Mouse (Mus musculus) layer of hippocampus, postnatal 14 days (tissue): ENCODE data around the gene Tsc22d4. TPM values are rescaled to one million over a fixed set of nuclear protein-coding genes. Genes with fewer than 3 reads are reported as not detected.
A peak's percentile ranks its signal among the peaks of the same experiment; 100 is the strongest.
"Not testable (repeated sequence)": the region's sequence is repeated elsewhere in the genome, so short reads cannot be mapped to it uniquely, and the experiment has no call there.

Experiments
- DNase-seq, 2 experiments: peaks; one replicate each; pipeline ENCODE4 v3.0.0; 2021 to 2022; ENCODE audit warnings: low spot score in 2 of 2, mixed read lengths in 1 of 2
- long read RNA-seq, 2 experiments: library from polyadenylated mRNA; stranded (forward); transcript quantifications; one replicate each; pipeline ENCODE4 v2.0.0; 2021
- total RNA-seq, 2 experiments: library from RNA; stranded (reverse); gene quantifications; 2 replicates each; pipeline ENCODE4 v1.2.3; 2021

Gene Tsc22d4
- 100 to 1,000 TPM; 213 to 225 TPM for total RNA-seq
- long read RNA-seq, experiment 1, transcript Tsc22d4-205 (3 exons, 790 nt), result major isoform, 76 of 124 reads
- long read RNA-seq, experiment 1, transcript Tsc22d4-209 (3 exons, 563 nt), result minor isoform, 10 of 124 reads
- long read RNA-seq, experiment 1, transcript Tsc22d4-202 (5 exons, 3,983 nt), result minor isoform, 23 of 124 reads
- long read RNA-seq, experiment 1, partial matches to known transcripts, result 8 of 124 reads
- long read RNA-seq, experiment 1, other reads (novel, unspliced or antisense), result 7 of 124 reads
- long read RNA-seq, experiment 2, transcript Tsc22d4-205 (3 exons, 790 nt), result major isoform, 102 of 187 reads
- long read RNA-seq, experiment 2, transcript Tsc22d4-209 (3 exons, 563 nt), result minor isoform, 26 of 187 reads
- long read RNA-seq, experiment 2, transcript Tsc22d4-202 (5 exons, 3,983 nt), result minor isoform, 27 of 187 reads
- long read RNA-seq, experiment 2, partial matches to known transcripts, result 31 of 187 reads
- long read RNA-seq, experiment 2, other reads (novel, unspliced or antisense), result 1 of 187 reads

DNA sequence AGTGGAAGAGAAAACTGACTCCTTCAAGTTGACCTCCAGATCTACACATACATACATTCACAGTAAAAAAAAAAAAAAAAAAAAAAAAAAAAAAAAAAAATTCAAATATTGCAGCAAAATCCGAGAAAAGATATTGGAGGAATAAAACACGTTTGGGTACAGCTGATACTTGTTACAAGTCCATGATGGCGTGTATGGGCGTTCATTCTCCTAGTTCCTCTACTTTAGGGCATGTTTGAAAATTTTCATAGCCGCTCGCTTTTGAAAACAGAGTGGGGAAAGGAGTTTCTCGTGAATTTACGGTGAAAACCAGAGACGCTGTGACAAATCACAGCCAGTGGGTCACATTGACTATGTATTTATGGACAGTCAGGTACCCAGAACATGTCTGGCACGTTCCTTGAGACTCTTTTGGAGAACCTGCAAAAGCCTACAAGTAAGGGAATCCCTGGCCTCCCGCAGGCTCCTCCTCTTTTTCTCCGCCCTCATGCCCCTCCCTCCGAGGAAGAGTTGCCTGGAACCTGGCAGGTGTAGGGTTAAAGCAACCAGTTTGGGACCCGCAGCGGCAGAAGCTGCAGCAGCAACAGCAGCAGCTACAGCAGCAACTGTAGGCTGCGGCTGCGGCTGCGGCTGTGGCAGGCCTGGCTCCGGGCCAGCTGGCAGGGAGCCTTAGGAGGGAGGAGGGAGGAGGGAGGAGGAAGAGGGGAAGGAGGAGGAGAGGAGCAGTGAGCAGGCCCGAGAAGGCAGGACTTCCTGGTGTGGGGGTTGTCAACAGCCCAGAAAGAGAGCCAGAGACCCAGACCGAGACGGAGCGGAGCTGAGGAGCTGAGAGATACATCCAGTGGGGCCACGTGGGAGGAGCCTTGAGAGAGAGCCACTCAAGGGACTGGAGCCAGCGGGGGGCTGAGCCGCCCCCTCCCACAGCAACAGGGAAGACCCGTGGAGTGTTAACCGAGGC lies at the start of gene Tsc22d4:
TSS of gene Tsc22d4 (plus strand) at position 517 of the 958 bp plus-strand sequence.
- peak; percentile 86 to 89 for DNase-seq

DNA sequence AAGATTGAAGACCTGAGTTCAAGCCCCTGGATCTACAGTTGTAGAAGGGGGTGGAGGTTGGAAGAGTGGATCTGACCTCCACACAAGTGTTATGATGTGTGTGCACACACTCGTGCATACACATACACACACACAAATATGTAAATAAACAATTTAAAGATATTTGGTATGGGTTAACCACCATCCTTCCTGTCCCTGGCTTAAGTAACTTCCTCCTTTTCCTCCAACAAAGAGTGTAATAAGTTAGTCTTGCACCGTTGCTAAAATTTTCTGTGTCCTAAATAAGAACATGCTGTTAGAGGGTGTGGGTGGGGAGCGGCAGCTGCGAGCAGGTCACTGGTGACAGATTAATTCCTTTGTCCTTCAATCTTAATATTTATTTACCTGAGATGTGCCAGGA lies 49.6 kb upstream of the Tsc22d4 start:
- no peak for DNase-seq

DNA sequence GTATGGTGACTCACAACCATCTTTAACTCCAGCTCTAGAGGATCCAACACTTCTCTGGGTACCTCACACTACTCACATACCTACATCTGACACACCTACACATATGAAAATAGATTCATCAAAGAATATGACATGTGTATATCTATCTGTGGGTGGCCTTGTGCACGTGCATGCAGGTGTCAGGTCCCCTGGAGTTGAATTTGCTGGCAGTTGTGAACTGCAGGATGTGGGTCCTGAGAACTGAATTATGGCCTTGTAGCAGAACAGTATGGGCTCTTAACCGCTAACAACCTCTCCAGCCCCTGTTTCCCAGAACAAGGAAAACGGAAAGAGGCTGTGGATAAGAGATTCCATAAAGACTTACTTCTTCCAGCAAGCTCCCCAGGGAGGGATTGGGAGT lies 46.5 kb upstream of the Tsc22d4 start:
- DNase-seq, result no peak

DNA sequence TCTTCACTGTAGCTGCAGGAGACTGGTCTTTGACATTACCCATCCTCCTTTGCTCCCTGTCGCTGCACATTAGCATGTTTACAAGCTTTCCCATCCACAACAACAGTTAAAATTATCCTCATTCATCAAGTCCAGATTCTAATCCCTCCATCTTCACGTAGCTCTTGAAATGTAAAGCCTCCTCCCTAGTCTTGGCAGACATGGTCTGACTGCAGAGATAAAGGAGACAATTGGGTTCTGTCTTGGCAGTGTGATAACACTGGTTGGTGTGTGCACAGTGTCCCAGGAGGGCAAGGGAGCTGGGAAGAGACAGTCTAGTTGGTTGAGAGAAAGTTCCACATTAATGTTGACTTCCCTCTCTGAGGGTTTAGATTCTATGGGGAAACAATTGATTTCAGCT lies 45.7 kb upstream of the Tsc22d4 start:
- no peak for DNase-seq

- DNase-seq, result no peak
Observed at GRCm38 (mm10) chr5:137705242-137705641, 40.3 kb upstream of the Tsc22d4 start.

DNA sequence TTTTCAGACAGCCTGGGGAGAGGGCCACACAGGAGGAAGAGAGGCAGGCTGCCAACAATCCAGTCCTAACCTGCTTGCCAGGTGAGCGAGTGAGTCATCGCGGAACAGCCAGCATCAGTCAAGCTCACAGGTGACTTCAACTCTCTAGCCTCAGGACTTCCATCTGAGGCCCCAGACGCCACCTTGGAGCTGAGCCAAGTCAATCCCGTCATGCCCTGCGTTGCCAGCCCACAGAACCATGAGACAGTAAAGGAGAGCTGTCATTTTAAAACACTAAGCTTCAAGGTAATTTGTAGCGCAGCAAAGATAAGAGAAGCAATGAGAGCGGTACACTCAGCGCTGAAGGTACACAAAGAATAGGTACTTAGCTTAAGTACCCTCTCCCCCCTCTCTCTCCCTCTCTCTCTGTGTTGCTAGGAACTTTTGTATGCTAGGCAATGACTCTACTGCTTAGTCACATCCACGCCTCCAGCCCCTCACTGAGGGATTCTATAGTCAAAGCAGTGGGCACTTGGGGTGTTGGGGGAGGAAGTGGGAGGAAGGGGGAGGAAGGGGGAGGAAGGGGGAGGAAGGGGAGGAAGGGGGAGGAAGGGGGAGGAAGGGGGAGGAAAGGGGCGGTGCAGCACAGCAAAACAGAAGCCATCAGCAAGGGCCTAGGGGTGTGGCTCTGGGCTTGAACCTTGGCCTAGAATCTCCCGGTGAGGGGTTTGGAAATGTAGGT lies 38.5 kb upstream of the Tsc22d4 start:
- no peak for DNase-seq

DNA sequence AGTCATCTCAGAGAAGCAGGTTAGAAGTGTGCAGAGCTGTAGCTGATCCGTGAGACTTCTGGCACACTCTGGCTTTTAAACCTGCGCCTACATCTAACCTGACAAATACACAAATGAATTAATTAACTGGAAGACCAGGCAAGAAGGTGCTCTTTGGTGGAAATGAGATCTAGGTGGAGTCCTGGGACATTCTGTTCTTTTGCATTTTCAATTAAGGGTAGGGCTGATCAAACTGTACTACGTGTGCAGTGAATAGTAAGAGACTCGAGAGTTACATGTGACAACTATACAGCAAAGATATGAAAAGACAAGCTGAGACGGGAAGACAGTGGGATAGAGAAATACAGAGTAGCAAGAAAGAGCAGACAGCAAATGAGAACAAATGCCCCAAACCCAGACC lies 32.1 kb upstream of the Tsc22d4 start:
- no peak for DNase-seq

GRCm38 (mm10) chr5:137715685-137716084 lies 29.8 kb upstream of the Tsc22d4 start:
- DNase-seq, result no peak

DNA sequence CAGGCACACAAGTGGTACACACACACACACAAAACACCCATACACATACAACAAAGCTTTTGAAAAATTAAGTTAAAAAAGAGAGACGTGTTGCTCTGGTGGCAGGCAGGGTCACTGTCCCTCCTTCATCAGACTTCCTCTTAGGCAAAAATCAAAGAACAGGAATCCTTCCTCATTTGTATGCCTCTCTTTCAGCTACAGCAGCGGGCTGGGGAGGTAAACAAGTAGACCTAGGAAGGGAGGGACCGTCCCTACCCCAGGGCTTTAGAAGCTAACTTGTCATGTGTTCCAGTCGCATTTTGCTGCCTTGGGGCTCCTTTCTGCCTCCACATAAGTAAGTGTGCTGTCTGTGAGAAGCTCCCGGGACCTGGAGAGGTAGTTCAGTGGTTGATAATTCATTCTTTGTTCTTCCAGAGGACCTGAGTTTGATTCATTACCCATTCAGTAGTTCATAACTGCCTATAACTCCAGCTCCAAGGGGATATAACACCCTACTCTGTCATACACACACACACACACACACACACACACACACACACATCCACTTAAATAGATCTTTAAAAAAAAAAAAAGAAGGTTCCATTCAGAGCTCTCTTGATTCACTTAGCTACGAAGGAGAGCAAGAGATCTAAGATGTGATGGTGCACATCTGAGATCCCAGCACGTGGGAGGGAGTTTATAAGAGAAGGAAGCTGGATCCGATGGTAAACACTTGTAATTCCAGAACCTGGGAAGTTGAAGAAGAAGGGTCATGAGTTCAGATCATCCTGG lies 27.3 kb upstream of the Tsc22d4 start:
- no peak for DNase-seq

DNA sequence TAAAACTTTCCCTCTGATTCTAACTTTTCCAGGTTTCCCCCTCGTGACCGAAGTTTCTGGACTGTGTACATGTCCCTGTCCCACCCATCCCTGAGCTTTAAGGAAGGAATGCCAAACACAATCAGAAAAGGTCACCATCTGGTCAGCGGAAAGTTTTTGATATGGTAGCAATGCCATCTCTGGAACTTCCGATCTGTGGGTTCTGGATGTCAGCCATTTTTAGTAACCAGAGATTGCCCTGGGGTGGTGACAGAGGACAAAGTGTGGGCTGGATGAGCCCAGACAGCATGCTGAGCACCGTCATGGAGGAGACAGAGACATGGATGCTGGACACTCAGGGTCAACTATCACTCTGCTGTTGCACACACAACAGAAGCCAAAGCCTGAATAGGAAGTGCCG lies 26.4 kb upstream of the Tsc22d4 start:
- no peak for DNase-seq

DNA sequence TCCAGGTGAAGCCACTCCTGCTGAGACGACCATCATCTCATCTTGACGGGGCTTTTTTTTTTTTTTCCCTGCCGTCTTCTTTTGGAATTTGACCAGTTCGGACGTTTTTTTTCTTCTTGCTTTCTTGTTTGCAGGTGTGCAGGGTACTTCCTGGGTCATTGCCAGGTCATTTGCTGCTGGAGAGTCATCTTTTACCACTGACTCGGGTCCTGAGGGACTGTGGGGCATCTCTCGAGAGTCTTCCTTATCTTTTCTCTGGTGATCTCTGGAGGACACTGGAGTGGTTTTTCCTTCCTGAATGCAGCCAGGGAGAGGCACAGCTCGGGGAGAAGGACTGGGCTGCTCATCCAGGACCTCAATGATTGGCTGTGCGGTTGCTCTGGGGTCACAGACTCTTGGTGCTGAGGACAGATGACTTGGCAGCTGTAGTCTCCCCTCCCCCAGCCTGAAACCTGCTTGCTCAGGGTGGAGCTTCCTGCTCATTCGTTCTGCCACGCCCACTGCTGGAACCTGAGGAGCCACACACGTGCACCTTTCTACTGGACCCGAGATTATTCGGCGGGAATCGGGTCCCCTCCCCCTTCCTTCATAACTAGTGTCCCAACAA lies 24.9 kb upstream of the Tsc22d4 start:
- DNase-seq, result not testable (repeated sequence)

GRCm38 (mm10) chr5:137723840-137724239 lies 21.7 kb upstream of the Tsc22d4 start:
- no peak for DNase-seq

- DNase-seq, result no peak
Observed at GRCm38 (mm10) chr5:137726767-137727166, 18.8 kb upstream of the Tsc22d4 start.

DNA sequence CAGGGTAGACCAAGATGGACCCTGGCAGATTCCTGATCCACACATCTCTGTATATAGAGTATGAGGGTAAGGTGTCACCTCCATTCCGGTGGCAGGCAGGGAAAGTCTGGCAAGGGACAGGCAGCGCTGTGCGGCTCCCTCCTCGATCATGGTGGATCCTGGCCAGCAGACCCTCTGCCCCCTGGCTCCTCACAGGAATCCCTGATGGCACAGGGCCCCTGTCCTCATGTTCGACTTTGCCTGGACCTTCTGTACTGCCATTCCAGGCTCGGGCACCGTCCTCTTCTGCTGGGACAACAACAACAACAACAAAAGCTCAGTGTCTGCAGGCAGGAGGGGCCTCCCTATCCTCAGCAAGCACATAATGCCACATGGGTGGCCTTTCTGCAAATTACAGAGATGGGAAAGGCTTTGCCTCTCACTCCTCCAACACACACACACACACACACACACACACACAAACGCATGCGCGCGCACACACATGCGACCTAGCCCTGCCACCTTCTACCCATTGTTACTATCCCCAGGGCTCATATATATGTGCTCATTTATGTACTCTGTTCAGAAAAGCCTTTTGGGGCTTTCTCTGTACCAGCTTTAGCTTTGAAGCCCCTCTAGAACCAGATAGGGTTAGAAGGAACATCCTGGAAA lies 11.8 kb upstream of the Tsc22d4 start:
- no peak for DNase-seq

GRCm38 (mm10) chr5:137734289-137735061 lies 11.1 kb upstream of the Tsc22d4 start:
- peak; percentile 82 to 93 for DNase-seq

DNA sequence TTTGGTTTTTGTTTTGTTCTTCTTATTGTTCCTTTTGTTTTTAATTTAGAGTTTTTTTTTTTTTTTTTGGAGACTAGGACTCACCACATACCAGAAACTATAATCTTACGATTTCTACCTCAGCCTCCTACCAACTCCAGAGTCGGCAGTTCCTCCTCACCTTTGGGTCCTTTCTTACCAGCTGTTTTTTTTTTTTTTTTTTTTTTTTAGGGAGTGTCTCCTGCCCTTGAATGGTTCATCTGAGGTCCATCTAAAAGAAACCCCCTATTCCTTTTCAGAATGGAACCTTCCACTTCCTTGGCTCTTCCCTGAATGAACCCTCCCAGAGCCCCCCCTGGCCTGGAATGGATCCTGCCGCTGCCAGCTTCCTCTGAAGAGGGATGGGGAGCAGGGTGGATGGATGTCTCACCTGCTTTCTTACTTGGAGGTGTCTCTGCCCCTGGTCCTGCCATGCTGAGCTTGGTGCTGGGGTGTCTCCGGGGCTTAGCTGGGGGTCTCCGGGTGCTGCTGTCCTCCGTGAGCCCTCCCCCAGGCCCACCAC lies 8.1 kb upstream of the Tsc22d4 start:
- no peak for DNase-seq

GRCm38 (mm10) chr5:137738516-137738915 lies 7.0 kb upstream of the Tsc22d4 start:
- no peak for DNase-seq

DNA sequence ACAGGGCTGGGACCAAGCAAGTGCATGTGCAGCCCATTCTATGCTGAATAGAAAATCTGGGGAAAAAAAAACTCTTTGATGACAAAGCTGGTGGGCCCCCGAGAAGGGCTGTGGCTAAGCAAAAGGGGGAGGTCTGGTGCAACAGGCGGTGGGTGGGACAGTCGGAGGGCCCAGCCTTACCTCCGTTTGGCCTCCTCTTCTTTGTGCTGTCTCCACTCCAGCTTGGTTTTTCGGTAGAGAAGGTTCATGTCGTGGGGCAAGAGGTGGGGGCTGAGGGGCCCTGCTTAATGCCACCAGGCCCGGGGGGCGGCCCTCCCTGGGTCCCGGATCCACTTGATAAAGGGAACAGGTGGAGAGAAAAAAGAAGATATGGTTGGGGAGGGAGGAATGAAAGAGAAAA lies 6.1 kb upstream of the Tsc22d4 start:
- DNase-seq, result no peak
